Mouse (Mus musculus): ENCODE measurements around the gene Sprr2f. TPM values are rescaled to one million over a fixed set of nuclear protein-coding genes. Genes with fewer than 3 reads are reported as not detected.

Gene Sprr2f
- not detected in 2 replicates for polyA plus RNA-seq (2016; fragmentation: Nextera tagmentation; extraction: Ambion mirVana)

GRCm38 (mm10) chr3:92364887-92365286 lies at the start of gene Sprr2f:
TSS of gene Sprr2f (plus strand) at chr3:92365187.
- Histone ChIP-seq H3K27me3 (ENCODE audit: poor library complexity, severe bottlenecking) (no peaks in the 10 kb centered on the region), H3K27ac (no peak within 1 kb of the TSS), H3K4me3 (no peak within 1 kb of the TSS), H3K4me1 (no peaks in the 10 kb centered on the region), H3K36me3 (replicated peaks) (no peaks in the 10 kb centered on the region), H3K9me3 (no peaks in the 10 kb centered on the region)
- no peak for DNase-seq (ENCODE audit: extremely low spot score, low spot score)
- 78% methylated on average over 3 of the region's 3 CpGs for WGBS

- H3K4me1 ChIP-seq = no peaks in the 10 kb centered on the region
- no peaks in the 10 kb centered on the region for H3K9me3 ChIP-seq
- no peaks in the 10 kb centered on the region for H3K27me3 ChIP-seq (ENCODE audit: poor library complexity, severe bottlenecking)
- no peaks in the 10 kb centered on the region for H3K36me3 ChIP-seq (replicated peaks)
- H3K27ac ChIP-seq = no peak within 1 kb of the TSS
- no peak for DNase-seq (ENCODE audit: extremely low spot score, low spot score)
- no peak within 1 kb of the TSS for H3K4me3 ChIP-seq
- 93% methylated on average over 2 of the region's 2 CpGs for WGBS
These were observed 48.7 kb upstream of the Sprr2f start, which contains the start of gene Sprr2b for GRCm38 (mm10) chr3:92316320-92316719. TSS of gene Sprr2b (plus strand) at chr3:92316620.

DNA sequence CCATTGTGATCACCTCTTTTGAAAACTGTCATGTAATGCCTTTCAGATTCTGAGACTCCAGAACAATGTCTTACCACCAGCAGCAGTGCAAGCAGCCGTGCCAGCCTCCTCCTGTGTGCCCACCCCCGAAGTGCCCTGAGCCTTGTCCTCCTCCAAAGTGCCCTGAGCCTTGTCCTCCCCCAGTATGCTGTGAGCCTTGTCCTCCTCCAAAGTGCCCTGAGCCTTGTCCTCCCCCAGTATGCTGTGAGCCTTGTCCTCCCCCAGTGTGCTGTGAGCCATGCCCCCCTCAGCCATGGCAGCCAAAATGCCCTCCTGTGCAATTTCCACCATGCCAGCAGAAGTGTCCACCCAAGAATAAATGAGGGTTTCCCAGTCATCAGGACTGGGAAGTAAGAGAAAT lies 47.6 kb upstream of the Sprr2f start:
- no peaks in the 10 kb centered on the region for H3K9me3 ChIP-seq
- no peaks in the 10 kb centered on the region for H3K27me3 ChIP-seq (ENCODE audit: poor library complexity, severe bottlenecking)
- no peaks in the 10 kb centered on the region for H3K36me3 ChIP-seq (replicated peaks)
- 79% methylated on average over 2 of the region's 2 CpGs for WGBS
- no peak overlapping the region for H3K4me3 ChIP-seq
- H3K27ac ChIP-seq = no peak overlapping the region
- DNase-seq (ENCODE audit: extremely low spot score, low spot score) = no peak
- H3K4me1 ChIP-seq = no peaks in the 10 kb centered on the region

DNA sequence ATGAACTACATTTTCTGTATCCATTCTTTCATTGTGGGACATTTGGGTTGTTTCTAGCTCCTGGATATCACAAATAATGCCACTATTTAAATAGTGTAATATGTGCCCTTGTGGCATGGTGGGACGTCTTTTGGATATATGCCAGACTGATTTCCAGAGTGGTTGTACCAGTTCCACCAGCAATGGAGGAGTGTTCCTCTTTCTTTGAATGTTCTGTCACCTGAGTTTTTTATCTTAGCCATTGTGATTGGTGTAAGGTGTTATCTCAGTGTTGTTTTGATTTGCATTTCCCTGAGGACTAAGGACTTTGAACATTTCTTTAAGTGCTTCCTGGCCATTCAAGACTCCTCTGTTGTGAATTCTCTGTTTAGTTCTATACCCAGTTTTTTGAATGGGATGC lies 28.7 kb upstream of the Sprr2f start:
- H3K9me3 ChIP-seq = no peaks in the 10 kb centered on the region
- H3K4me3 ChIP-seq = no peak overlapping the region
- no peak overlapping the region for H3K27ac ChIP-seq
- no peak for DNase-seq (ENCODE audit: extremely low spot score, low spot score)
- no peaks in the 10 kb centered on the region for H3K36me3 ChIP-seq (replicated peaks)
- H3K27me3 ChIP-seq (ENCODE audit: poor library complexity, severe bottlenecking) = no peaks in the 10 kb centered on the region
- no peaks in the 10 kb centered on the region for H3K4me1 ChIP-seq
- 91% methylated on average over 1 of the region's 1 CpGs for WGBS

DNA sequence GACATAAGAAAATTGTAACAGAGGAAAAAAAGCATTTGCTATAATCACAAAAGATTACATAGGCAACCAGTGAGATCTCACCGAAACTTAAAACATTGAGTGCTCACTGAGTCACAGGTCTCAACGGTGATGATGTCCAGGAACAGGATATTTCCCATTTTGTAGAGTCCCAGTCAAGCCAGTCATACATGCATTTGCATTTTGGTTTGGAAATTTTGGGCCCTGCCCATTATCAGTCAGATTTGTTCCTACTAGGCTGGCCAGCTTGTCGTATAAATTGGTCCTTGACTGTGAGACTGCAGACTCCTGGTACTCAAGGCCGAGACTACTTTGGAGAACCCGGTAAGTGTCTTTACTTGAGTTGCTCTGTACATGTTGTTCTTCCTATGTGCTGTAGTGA lies 26.1 kb upstream of the Sprr2f start, which contains the start of gene Sprr2d:
TSS of gene Sprr2d (plus strand) at position 301 of the 400 bp plus-strand sequence.
- Histone ChIP-seq H3K27me3 (ENCODE audit: poor library complexity, severe bottlenecking) (no peaks in the 10 kb centered on the region), H3K36me3 (replicated peaks) (no peaks in the 10 kb centered on the region)
- WGBS = 93% methylated on average over 5 of the region's 5 CpGs

GRCm38 (mm10) chr3:92351843-92352242 lies 13.1 kb upstream of the Sprr2f start, which contains the start of gene Sprr2e:
TSS of gene Sprr2e (plus strand) at chr3:92352143.
- DNase-seq (ENCODE audit: extremely low spot score, low spot score) = no peak
- H3K27ac ChIP-seq = no peak within 1 kb of the TSS
- H3K9me3 ChIP-seq = no peaks in the 10 kb centered on the region
- no peaks in the 10 kb centered on the region for H3K36me3 ChIP-seq (replicated peaks)
- H3K27me3 ChIP-seq (ENCODE audit: poor library complexity, severe bottlenecking) = no peaks in the 10 kb centered on the region
- 89% methylated on average over 2 of the region's 2 CpGs for WGBS
- H3K4me1 ChIP-seq = no peaks in the 10 kb centered on the region
- no peak within 1 kb of the TSS for H3K4me3 ChIP-seq

More for the DNA sequence above, 26.1 kb upstream of the Sprr2f start, which contains the start of gene Sprr2d:
- Histone ChIP-seq H3K4me1 (no peaks in the 10 kb centered on the region), H3K9me3 (no peaks in the 10 kb centered on the region), H3K4me3 (no peak within 1 kb of the TSS), H3K27ac (no peak within 1 kb of the TSS)
- DNase-seq (ENCODE audit: extremely low spot score, low spot score) = no peak

GRCm38 (mm10) chr3:92361619-92362018 lies 3.4 kb upstream of the Sprr2f start:
- Histone ChIP-seq H3K4me3 (no peak overlapping the region), H3K9me3 (peaks cover 3% of the 10 kb centered on the region; the same call in 1 of the 2 replicates), H3K36me3 (replicated peaks) (no peaks in the 10 kb centered on the region), H3K27ac (no peak overlapping the region), H3K4me1 (no peaks in the 10 kb centered on the region), H3K27me3 (ENCODE audit: poor library complexity, severe bottlenecking) (no peaks in the 10 kb centered on the region)
- DNase-seq (ENCODE audit: extremely low spot score, low spot score) = no peak

- Histone ChIP-seq H3K9me3 (no peaks in the 10 kb centered on the region), H3K4me3 (no peak overlapping the region), H3K36me3 (replicated peaks) (no peaks in the 10 kb centered on the region), H3K27me3 (ENCODE audit: poor library complexity, severe bottlenecking) (no peaks in the 10 kb centered on the region), H3K27ac (no peak overlapping the region), H3K4me1 (no peaks in the 10 kb centered on the region)
- no peak for DNase-seq (ENCODE audit: extremely low spot score, low spot score)
- 75% methylated on average over 2 of the region's 2 CpGs for WGBS
These were observed 8.6 kb downstream of the Sprr2f start for GRCm38 (mm10) chr3:92373613-92374012.

GRCm38 (mm10) chr3:92385385-92385784 lies 20.4 kb downstream of the Sprr2f start, which contains the start of gene Sprr2h:
TSS of gene Sprr2h (plus strand) at chr3:92385685.
- DNase-seq (ENCODE audit: extremely low spot score, low spot score) = no peak
- WGBS = 84% methylated on average over 1 of the region's 1 CpGs
- no peak within 1 kb of the TSS for H3K4me3 ChIP-seq
- no peak within 1 kb of the TSS for H3K27ac ChIP-seq
- H3K27me3 ChIP-seq (ENCODE audit: poor library complexity, severe bottlenecking) = no peaks in the 10 kb centered on the region
- H3K9me3 ChIP-seq = no peaks in the 10 kb centered on the region
- H3K36me3 ChIP-seq (replicated peaks) = no peaks in the 10 kb centered on the region
- no peaks in the 10 kb centered on the region for H3K4me1 ChIP-seq

DNA sequence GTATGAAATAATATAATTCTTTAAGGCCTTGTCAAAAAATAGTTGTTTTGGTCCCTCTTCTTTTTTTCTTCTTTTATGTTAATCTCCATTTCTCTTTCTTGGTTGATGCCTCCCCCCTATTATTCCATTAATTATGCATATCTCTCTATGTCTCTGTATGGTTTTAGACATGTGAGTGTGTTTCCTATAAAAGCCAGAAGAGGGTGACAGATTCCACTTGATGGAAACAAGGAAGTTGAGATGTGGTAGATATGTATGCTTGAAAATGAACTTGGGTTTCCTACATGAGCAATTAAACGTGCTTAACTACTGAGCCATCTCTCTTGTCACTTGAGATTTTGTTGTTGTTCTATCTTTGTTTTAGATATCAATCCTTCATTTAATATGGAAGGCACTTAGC lies 29.3 kb downstream of the Sprr2f start:
- H3K4me3 ChIP-seq = no peak overlapping the region
- H3K27ac ChIP-seq = no peak overlapping the region
- no peak for DNase-seq (ENCODE audit: extremely low spot score, low spot score)
- 60% methylated on average over 1 of the region's 1 CpGs for WGBS
- H3K27me3 ChIP-seq (ENCODE audit: poor library complexity, severe bottlenecking) = no peaks in the 10 kb centered on the region
- no peaks in the 10 kb centered on the region for H3K36me3 ChIP-seq (replicated peaks)
- H3K9me3 ChIP-seq = no peaks in the 10 kb centered on the region
- no peaks in the 10 kb centered on the region for H3K4me1 ChIP-seq

GRCm38 (mm10) chr3:92407691-92408090 lies 42.7 kb downstream of the Sprr2f start, which contains the start of gene Sprr2i:
TSS of gene Sprr2i (plus strand) at chr3:92407991.
- H3K27ac ChIP-seq = no peak within 1 kb of the TSS
- H3K9me3 ChIP-seq = no peaks in the 10 kb centered on the region
- WGBS = 96% methylated on average over 2 of the region's 2 CpGs
- no peaks in the 10 kb centered on the region for H3K36me3 ChIP-seq (replicated peaks)
- no peaks in the 10 kb centered on the region for H3K4me1 ChIP-seq
- no peak for DNase-seq (ENCODE audit: extremely low spot score, low spot score)
- H3K4me3 ChIP-seq = no peak within 1 kb of the TSS
- H3K27me3 ChIP-seq (ENCODE audit: poor library complexity, severe bottlenecking) = no peaks in the 10 kb centered on the region
